Mouse (Mus musculus): ENCODE results near the gene Fam104a. TPM values are rescaled to one million over a fixed set of nuclear protein-coding genes. Genes with fewer than 3 reads are reported as not detected.

Fam104a gene
- total and polyA plus RNA-seq, 3 experiments: 33.6 to 38.1 TPM; not detected in 1

DNA sequence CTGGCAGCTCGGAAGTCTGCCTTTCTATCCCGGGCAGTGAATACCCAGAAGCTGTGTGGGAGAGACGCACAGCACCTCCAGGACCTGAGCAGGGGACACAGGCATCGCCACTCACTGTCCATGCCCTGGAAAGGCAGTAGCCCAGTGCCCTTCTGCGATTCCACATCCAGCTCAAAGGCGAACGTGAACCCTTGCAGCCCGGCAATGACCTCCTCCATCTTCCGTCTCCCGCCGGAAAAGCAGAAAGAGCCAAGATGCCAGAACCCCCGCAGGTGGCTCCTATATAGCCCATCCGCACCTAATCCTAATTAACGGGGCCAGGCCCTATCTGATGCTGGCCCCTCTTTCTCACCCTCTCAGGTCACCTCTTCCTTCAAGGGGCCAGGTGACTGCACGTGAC is 25.3 kb upstream of the Fam104a start:
- H3K9ac ChIP-seq (ENCODE audit: control insufficient read depth, low read depth, low read length, poor library complexity, severe bottlenecking): no peak overlapping the region
- no peak overlapping the region for H3K27ac ChIP-seq (ENCODE audit: control insufficient read depth, low read depth, low read length)
- no peaks in the 10 kb centered on the region for H3K27me3 ChIP-seq (ENCODE audit: control insufficient read depth in 1 of 2, insufficient read depth in 2 of 2, low read length in 2 of 2)
- no peaks in the 10 kb centered on the region for H3K79me2 ChIP-seq (ENCODE audit: control insufficient read depth, insufficient read depth, low read length, poor library complexity)
- DNase-seq (ENCODE audit: low read depth, low spot score): no peak
- H3K4me3 ChIP-seq (ENCODE audit: control insufficient read depth in 1 of 2, insufficient read depth in 1 of 2, low read depth in 2 of 2, low read length in 2 of 2): no peak overlapping the region
- TF ChIP-seq CHD1 (IDR thresholded peaks at IDR 0.05; ENCODE audit: low read depth, low read length): no peak
- no peak for TF ChIP-seq USF2 (IDR thresholded peaks at IDR 0.05; ENCODE audit: borderline replicate concordance in 1 of 2, insufficient read depth in 1 of 2, low read depth in 1 of 2, low read length in 2 of 2)
- no peak for TF ChIP-seq KAT2A (conservative IDR thresholded peaks at IDR 0.05; ENCODE audit: low read depth, low read length)
- no peak for TF ChIP-seq ZMIZ1 (IDR thresholded peaks at IDR 0.05; ENCODE audit: low read depth, low read length)
- no peak for TF ChIP-seq TCF12 (IDR thresholded peaks at IDR 0.05; ENCODE audit: low read depth, low read length)
- TF ChIP-seq ZKSCAN1 (IDR thresholded peaks at IDR 0.05; ENCODE audit: low read depth, low read length): no peak
- no peak for TF ChIP-seq POLR2AphosphoS2 (IDR thresholded peaks at IDR 0.05; ENCODE audit: low read length)
- no peak for TF ChIP-seq MAZ (IDR thresholded peaks at IDR 0.05; ENCODE audit: low read depth, low read length)
- no peak for TF ChIP-seq MYC (IDR thresholded peaks at IDR 0.05; ENCODE audit: low read depth, low read length)
- TF ChIP-seq RCOR1 (IDR thresholded peaks at IDR 0.05; ENCODE audit: low read depth, low read length): no peak
- no peaks in the 10 kb centered on the region for H3K9me3 ChIP-seq (replicated peaks; ENCODE audit: insufficient read depth, low read length)
- H3K36me3 ChIP-seq (ENCODE audit: control insufficient read depth in 1 of 2, insufficient read depth in 2 of 2, low read length in 2 of 2): no peaks in the 10 kb centered on the region
- H3K4me1 ChIP-seq (ENCODE audit: control insufficient read depth in 1 of 2, insufficient read depth in 2 of 2, low read length in 2 of 2): no peaks in the 10 kb centered on the region

DNA sequence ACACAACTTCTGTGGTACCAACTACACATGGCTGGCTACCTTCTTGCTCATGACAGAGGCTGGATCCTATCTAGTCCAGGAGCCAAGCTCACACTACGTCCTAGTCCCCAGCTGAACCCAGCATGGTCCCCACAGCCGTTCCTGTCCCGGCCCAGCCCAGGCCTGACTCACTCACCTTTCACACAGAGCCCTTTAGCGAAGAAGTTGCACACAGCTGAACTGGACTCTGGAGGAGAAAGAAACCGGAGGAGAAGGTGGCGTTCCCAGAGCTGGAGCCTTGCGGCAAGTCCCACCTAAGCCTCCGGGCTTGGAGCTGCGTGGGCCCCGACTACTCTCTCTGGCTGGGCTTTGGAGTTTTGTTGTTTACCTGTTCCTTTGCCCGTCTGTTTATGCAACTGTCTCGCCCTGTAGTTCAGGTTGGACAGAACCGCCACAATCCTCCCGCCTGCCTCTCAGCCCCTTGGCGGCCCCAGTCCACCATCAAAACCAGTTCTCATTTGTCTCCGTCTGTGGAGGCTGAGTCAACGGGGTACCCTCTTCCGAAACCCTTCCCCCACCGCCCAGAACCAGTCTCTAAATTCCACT is 24.8 kb upstream of the Fam104a start:
- no peaks in the 10 kb centered on the region for H3K4me1 ChIP-seq (ENCODE audit: control insufficient read depth in 1 of 2, insufficient read depth in 2 of 2, low read length in 2 of 2)
- no peak overlapping the region for H3K4me3 ChIP-seq (ENCODE audit: control insufficient read depth in 1 of 2, insufficient read depth in 1 of 2, low read depth in 2 of 2, low read length in 2 of 2)
- no peak for DNase-seq (ENCODE audit: low read depth, low spot score)
- no peaks in the 10 kb centered on the region for H3K27me3 ChIP-seq (ENCODE audit: control insufficient read depth in 1 of 2, insufficient read depth in 2 of 2, low read length in 2 of 2)
- H3K27ac ChIP-seq (ENCODE audit: control insufficient read depth, low read depth, low read length): no peak overlapping the region
- H3K36me3 ChIP-seq (ENCODE audit: control insufficient read depth in 1 of 2, insufficient read depth in 2 of 2, low read length in 2 of 2): no peaks in the 10 kb centered on the region
- H3K79me2 ChIP-seq (ENCODE audit: control insufficient read depth, insufficient read depth, low read length, poor library complexity): no peaks in the 10 kb centered on the region
- TF ChIP-seq EP300 (IDR thresholded peaks at IDR 0.05; ENCODE audit: low read depth in 1 of 2, low read length in 2 of 2): no peak
- no peak for TF ChIP-seq USF2 (IDR thresholded peaks at IDR 0.05; ENCODE audit: borderline replicate concordance in 1 of 2, insufficient read depth in 1 of 2, low read depth in 1 of 2, low read length in 2 of 2)
- TF ChIP-seq TCF12 (IDR thresholded peaks at IDR 0.05; ENCODE audit: low read depth, low read length): no peak
- no peak for TF ChIP-seq E2F4 (IDR thresholded peaks at IDR 0.05; ENCODE audit: borderline replicate concordance, low read depth, low read length)
- H3K9me3 ChIP-seq (replicated peaks; ENCODE audit: insufficient read depth, low read length): no peaks in the 10 kb centered on the region
- no peak overlapping the region for H3K9ac ChIP-seq (ENCODE audit: control insufficient read depth, low read depth, low read length, poor library complexity, severe bottlenecking)

DNA sequence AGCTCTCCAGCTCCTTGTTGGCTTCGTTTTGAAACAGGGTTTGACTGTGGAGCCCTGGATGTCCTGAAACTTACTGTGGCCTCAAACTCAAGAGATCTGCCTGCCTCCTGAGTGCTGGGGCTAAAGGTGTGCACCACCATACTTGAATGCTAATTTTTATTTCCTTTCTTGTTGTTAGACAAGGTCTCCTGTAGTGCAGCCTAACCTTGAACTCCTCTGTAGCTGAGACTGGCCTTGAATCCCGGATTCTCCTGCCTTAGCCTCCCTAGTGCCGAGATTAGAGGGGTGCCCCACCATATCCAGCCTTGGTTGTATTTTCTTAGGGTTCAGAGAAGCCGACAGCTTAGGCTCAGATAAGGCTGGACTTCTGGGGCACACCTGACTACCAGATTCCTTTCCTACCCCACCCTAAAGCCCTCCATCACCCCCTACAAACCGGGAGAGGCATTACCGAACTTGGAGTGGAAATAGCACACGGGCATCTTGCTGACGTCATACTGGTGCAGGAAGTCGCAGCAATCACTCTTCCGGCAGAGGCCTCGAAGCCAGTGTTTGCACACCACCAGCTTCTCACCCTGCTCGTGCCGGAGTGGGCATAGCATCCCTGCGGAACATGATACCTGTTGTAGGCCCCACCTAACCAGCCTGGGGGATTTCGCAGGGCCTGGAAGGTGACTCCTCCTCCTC is 22.2 kb upstream of the Fam104a start:
- H3K4me1 ChIP-seq (ENCODE audit: control insufficient read depth in 1 of 2, insufficient read depth in 2 of 2, low read length in 2 of 2): no peaks in the 10 kb centered on the region
- H3K9ac ChIP-seq (ENCODE audit: control insufficient read depth, low read depth, low read length, poor library complexity, severe bottlenecking): no peak overlapping the region
- no peaks in the 10 kb centered on the region for H3K36me3 ChIP-seq (ENCODE audit: control insufficient read depth in 1 of 2, insufficient read depth in 2 of 2, low read length in 2 of 2)
- H3K79me2 ChIP-seq (ENCODE audit: control insufficient read depth, insufficient read depth, low read length, poor library complexity): no peaks in the 10 kb centered on the region
- no peak for TF ChIP-seq ELF1 (IDR thresholded peaks at IDR 0.05; ENCODE audit: low read depth, low read length)
- no peak overlapping the region for H3K4me3 ChIP-seq (ENCODE audit: control insufficient read depth in 1 of 2, insufficient read depth in 1 of 2, low read depth in 2 of 2, low read length in 2 of 2)
- no peaks in the 10 kb centered on the region for H3K27me3 ChIP-seq (ENCODE audit: control insufficient read depth in 1 of 2, insufficient read depth in 2 of 2, low read length in 2 of 2)
- no peak overlapping the region for H3K27ac ChIP-seq (ENCODE audit: control insufficient read depth, low read depth, low read length)
- no peak for DNase-seq (ENCODE audit: low read depth, low spot score)
- no peaks in the 10 kb centered on the region for H3K9me3 ChIP-seq (replicated peaks; ENCODE audit: insufficient read depth, low read length)

All from MEL (cell line).